Mouse (Mus musculus) spleen, adult 2 months (tissue): ENCODE results near the gene Cd164.

Experiments
- CTCF ChIP-seq: fragments of 200-500 bp; IDR thresholded peaks from 2 replicates; pipeline ENCODE4 v1.5.1; 2011; ENCODE audit warnings: mild to moderate bottlenecking, inconsistent platforms; ENCODE audit not compliant: insufficient read depth, insufficient read length, insufficient replicate concordance; ENCODE audit errors: extremely low read depth
- POLR2A ChIP-seq: fragments of 200-500 bp; IDR thresholded peaks from 2 replicates; pipeline ENCODE4 v1.6.1; 2011; ENCODE audit warnings: low read depth, low read length, inconsistent platforms

- TF ChIP-seq CTCF: no peak
- no peak for TF ChIP-seq POLR2A
Observed at GRCm38 (mm10) chr10:41537983-41538330, 18.7 kb downstream of the Cd164 start.
